Mouse (Mus musculus): Measurements from ENCODE around the gene Gm11146. TPM values are rescaled to one million over a fixed set of nuclear protein-coding genes. Genes with fewer than 3 reads are reported as not detected.

The Gm11146 gene
- polyA plus RNA-seq, 1 experiment from 2014 or later, result not detected

GRCm38 (mm10) chr16:77643871-77644720 is 42.2 kb upstream of the Gm11146 start:
- H3K9me3 ChIP-seq (replicated peaks; ENCODE audit: low read length), result no peaks in the 10 kb centered on the region
- DNase-seq (ENCODE audit: low spot score) (peak; percentile 76), ATAC-seq (replicated peaks; ENCODE audit: low FRiP score, low read depth) (peak; percentile 92)
- no peaks in the 10 kb centered on the region; the same call in 1 of the 2 replicates for H3K4me1 ChIP-seq (replicated peaks; ENCODE audit: insufficient read depth, low read length)
- H3K4me3 ChIP-seq (replicated peaks; ENCODE audit: low read depth, low read length), result peak overlapping the region; percentile 49
- H3K27me3 ChIP-seq (ENCODE audit: insufficient read depth, low read length), result no peaks in the 10 kb centered on the region
- WGBS, result 2% methylated on average over 31 of the region's 31 CpGs
- peak overlapping the region; percentile 92 for H3K4me2 ChIP-seq (ENCODE audit: low read length)
- TF ChIP-seq CTCF (IDR thresholded peaks at IDR 0.05; ENCODE audit: low read depth), result no peak
- H3K27ac ChIP-seq, result no peak overlapping the region
- H3K9ac ChIP-seq (ENCODE audit: low read depth, low read length), result peak overlapping the region; percentile 53
- H3K36me3 ChIP-seq (ENCODE audit: insufficient read depth, low read length), result no peaks in the 10 kb centered on the region

DNA sequence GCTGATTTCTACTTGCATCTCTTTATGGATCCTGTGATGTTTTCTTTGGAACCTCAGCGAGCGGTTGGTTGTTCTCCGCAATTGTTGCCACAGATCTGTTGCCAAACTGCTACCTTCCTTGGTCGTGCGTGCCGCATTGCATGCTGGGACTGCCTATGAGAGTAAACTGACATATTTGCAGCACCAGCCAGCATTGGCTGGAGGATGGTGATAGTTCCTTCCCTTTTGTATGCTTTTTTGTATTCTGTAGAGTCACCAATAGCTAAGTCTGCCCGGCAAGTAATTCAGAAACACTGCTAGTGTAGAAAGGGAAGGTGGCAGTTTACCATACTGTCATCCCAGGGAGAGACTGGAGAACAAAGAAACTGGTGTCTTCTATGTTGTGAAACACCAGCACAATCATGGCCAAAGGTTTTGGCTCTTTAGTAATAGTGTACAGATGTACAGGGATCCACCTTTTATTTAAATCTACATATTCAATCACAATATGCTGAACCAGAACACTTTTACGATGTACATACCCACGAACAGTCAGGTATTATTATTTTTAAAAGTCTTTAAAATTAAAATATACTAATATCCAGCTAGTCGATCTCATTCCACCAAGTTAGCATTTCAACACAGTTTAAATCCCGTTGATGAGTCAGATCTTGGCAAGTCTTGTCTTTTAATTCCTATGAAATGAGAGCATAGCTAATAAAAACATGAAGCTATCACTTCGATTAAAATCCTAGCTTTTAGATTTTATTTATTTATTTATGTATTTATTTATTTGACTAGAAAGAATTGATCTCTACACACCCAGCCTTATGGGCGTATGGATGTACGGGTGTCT is 41.4 kb upstream of the Gm11146 start:
- H3K27me3 ChIP-seq (ENCODE audit: insufficient read depth, low read length), result no peaks in the 10 kb centered on the region
- peak overlapping the region; percentile 53; the same call in 1 of the 2 replicates for H3K9ac ChIP-seq (ENCODE audit: low read depth, low read length)
- 73% methylated on average over 14 of the region's 14 CpGs for WGBS
- TF ChIP-seq CTCF (IDR thresholded peaks at IDR 0.05; ENCODE audit: low read depth), result no peak
- DNase-seq (ENCODE audit: low spot score) (peak; percentile 34), ATAC-seq (replicated peaks; ENCODE audit: low FRiP score, low read depth) (no peak; the same call in 1 of the 2 replicates)
- H3K36me3 ChIP-seq (ENCODE audit: insufficient read depth, low read length), result no peaks in the 10 kb centered on the region
- peak overlapping the region; percentile 49 for H3K4me3 ChIP-seq (replicated peaks; ENCODE audit: low read depth, low read length)
- H3K4me1 ChIP-seq (replicated peaks; ENCODE audit: insufficient read depth, low read length), result no peaks in the 10 kb centered on the region; the same call in 1 of the 2 replicates
- H3K27ac ChIP-seq, result no peak overlapping the region
- no peaks in the 10 kb centered on the region for H3K9me3 ChIP-seq (replicated peaks; ENCODE audit: low read length)
- peak overlapping the region; percentile 92 for H3K4me2 ChIP-seq (ENCODE audit: low read length)

- no peaks in the 10 kb centered on the region for H3K4me1 ChIP-seq (replicated peaks; ENCODE audit: insufficient read depth, low read length)
- TF ChIP-seq CTCF (IDR thresholded peaks at IDR 0.05; ENCODE audit: low read depth), result no peak
- H3K9ac ChIP-seq (ENCODE audit: low read depth, low read length), result no peak overlapping the region
- ATAC-seq (replicated peaks; ENCODE audit: low FRiP score, low read depth) (no peak), DNase-seq (ENCODE audit: low spot score) (peak; percentile 61)
- H3K27ac ChIP-seq, result no peak overlapping the region
- H3K9me3 ChIP-seq (replicated peaks; ENCODE audit: low read length), result no peaks in the 10 kb centered on the region
- H3K4me3 ChIP-seq (replicated peaks; ENCODE audit: low read depth, low read length), result no peak overlapping the region
- no peaks in the 10 kb centered on the region for H3K36me3 ChIP-seq (ENCODE audit: insufficient read depth, low read length)
- no peaks in the 10 kb centered on the region for H3K27me3 ChIP-seq (ENCODE audit: insufficient read depth, low read length)
- WGBS, result 23% methylated on average over 6 of the region's 6 CpGs
- H3K4me2 ChIP-seq (ENCODE audit: low read length), result no peak overlapping the region
Observed at GRCm38 (mm10) chr16:77636497-77636896, 34.6 kb upstream of the Gm11146 start.

DNA sequence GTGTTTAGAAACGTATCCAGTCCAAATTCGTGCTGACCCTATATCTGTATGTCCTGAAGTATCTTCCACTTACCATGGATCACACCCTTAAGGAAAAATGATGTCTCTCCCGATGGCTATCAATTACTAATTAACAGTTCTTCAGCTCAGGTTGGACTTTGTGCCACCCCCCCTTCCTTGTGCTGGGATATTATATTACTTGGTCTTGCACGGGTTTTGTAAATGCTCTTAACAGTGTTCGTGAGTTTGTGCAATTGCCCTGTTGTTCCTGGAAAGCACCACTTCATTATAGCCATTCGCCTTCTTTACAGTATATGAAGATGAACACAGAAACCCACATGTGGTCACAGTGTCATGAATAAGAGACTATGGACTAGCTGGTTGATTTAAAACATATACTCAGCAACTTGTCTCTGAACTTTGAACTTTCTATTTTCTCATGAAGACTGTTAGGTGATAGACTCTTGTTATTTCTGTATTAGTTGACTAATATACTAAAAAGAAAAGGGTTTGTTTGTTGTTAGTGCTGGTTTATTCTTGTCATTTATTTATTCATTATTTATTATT is 30.5 kb upstream of the Gm11146 start:
- no peak for TF ChIP-seq CTCF (IDR thresholded peaks at IDR 0.05; ENCODE audit: low read depth)
- H3K4me3 ChIP-seq (replicated peaks; ENCODE audit: low read depth, low read length), result no peak overlapping the region
- no peak overlapping the region for H3K9ac ChIP-seq (ENCODE audit: low read depth, low read length)
- no peaks in the 10 kb centered on the region for H3K27me3 ChIP-seq (ENCODE audit: insufficient read depth, low read length)
- H3K27ac ChIP-seq, result no peak overlapping the region
- WGBS, result 64% methylated on average over 6 of the region's 6 CpGs
- no peak overlapping the region for H3K4me2 ChIP-seq (ENCODE audit: low read length)
- H3K9me3 ChIP-seq (replicated peaks; ENCODE audit: low read length), result no peaks in the 10 kb centered on the region
- H3K36me3 ChIP-seq (ENCODE audit: insufficient read depth, low read length), result no peaks in the 10 kb centered on the region
- no peaks in the 10 kb centered on the region for H3K4me1 ChIP-seq (replicated peaks; ENCODE audit: insufficient read depth, low read length)
- no peak for DNase-seq (ENCODE audit: low spot score)
- ATAC-seq (replicated peaks; ENCODE audit: low FRiP score, low read depth), result peak; percentile 65; the same call in 1 of the 2 replicates

GRCm38 (mm10) chr16:77622681-77623080 is 20.8 kb upstream of the Gm11146 start:
- Histone ChIP-seq H3K4me1 (replicated peaks; ENCODE audit: insufficient read depth, low read length) (no peaks in the 10 kb centered on the region), H3K4me3 (replicated peaks; ENCODE audit: low read depth, low read length) (no peak overlapping the region), H3K27me3 (ENCODE audit: insufficient read depth, low read length) (no peaks in the 10 kb centered on the region), H3K27ac (no peak overlapping the region), H3K4me2 (ENCODE audit: low read length) (no peak overlapping the region), H3K9me3 (replicated peaks; ENCODE audit: low read length) (no peaks in the 10 kb centered on the region), H3K36me3 (ENCODE audit: insufficient read depth, low read length) (no peaks in the 10 kb centered on the region), H3K9ac (ENCODE audit: low read depth, low read length) (no peak overlapping the region)
- DNase-seq (ENCODE audit: low spot score) (peak; percentile 22), ATAC-seq (replicated peaks; ENCODE audit: low FRiP score, low read depth) (no peak)
- 32% methylated on average over 5 of the region's 5 CpGs for WGBS
- no peak for TF ChIP-seq CTCF (IDR thresholded peaks at IDR 0.05; ENCODE audit: low read depth)

GRCm38 (mm10) chr16:77602581-77602980 is 687 bp upstream of the Gm11146 start:
- Histone ChIP-seq H3K4me2 (ENCODE audit: low read length) (no peak overlapping the region), H3K4me1 (replicated peaks; ENCODE audit: insufficient read depth, low read length) (no peaks in the 10 kb centered on the region), H3K27me3 (ENCODE audit: insufficient read depth, low read length) (no peaks in the 10 kb centered on the region), H3K27ac (no peak overlapping the region), H3K9ac (ENCODE audit: low read depth, low read length) (no peak overlapping the region), H3K4me3 (replicated peaks; ENCODE audit: low read depth, low read length) (no peak overlapping the region), H3K36me3 (ENCODE audit: insufficient read depth, low read length) (no peaks in the 10 kb centered on the region), H3K9me3 (replicated peaks; ENCODE audit: low read length) (no peaks in the 10 kb centered on the region)
- DNase-seq (ENCODE audit: low spot score) (peak; percentile 25), ATAC-seq (replicated peaks; ENCODE audit: low FRiP score, low read depth) (no peak)
- WGBS, result 69% methylated on average over 2 of the region's 2 CpGs
- TF ChIP-seq CTCF (IDR thresholded peaks at IDR 0.05; ENCODE audit: low read depth), result no peak
